Mouse (Mus musculus): ENCODE data around the gene Hnrnpa3.

The Hnrnpa3 gene

GRCm38 (mm10) chr2:75657907-75658691 is 962 bp upstream of the Hnrnpa3 start:
- ChIA-PET CTCF (interaction anchor here (0.5 to 1.2 kb wide), 4 partner anchors 21 to 131 kb away, joined by 3 to 4 read pairs (median 4); no protein-coding TSS in a partner anchor), POLR2A (interaction anchor here (0.5 to 12.1 kb wide), 119 partner anchors 8 to 990 kb away, joined by 3 to 426 read pairs (median 6); partner anchors contain the start of genes Nfe2l2 (in 3 of the 4), Agps (in 2 of the 4), Pjvk (in 1 of the 4) and Ttc30a1 (in 1 of the 4))

DNA sequence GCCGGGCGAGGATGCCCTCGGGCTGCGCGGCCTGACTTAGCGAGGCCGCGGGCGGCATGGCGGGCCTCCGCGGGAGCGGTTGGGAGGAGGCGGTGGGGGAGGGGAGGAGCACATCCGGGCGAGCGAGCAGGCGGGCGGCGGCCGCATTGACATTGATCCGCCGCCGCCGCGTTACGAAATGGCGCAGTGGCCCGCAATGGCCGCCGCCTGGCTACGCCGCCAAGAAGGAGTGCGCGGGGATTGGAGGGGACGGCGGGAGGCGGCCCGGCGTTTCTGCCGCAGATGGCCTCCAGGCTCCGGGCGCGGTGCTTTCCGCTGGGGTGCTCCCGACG is 534 bp downstream of the Hnrnpa3 start:
- CTCF ChIA-PET = no interaction called here
- POLR2A ChIA-PET = interaction anchor here (0.6 to 5.2 kb wide), 43 partner anchors 9 to 173 kb away, joined by 3 to 194 read pairs (median 11); partner anchors contain the start of genes Nfe2l2 (in 2 of the 4) and Agps (in 1 of the 4)

- ChIA-PET CTCF (interaction anchor here in 1 of 4 experiments (0.5 kb wide), 1 partner anchor 118 kb away, joined by 5 read pairs; no protein-coding TSS in a partner anchor), POLR2A (interaction anchor here (0.5 to 5.2 kb wide), 76 partner anchors 8 to 977 kb away, joined by 3 to 194 read pairs (median 7); partner anchors contain the start of genes Nfe2l2 (in 3 of the 4) and Agps (in 2 of the 4))
Observed at GRCm38 (mm10) chr2:75660255-75660948, 1.3 kb downstream of the Hnrnpa3 start.

DNA sequence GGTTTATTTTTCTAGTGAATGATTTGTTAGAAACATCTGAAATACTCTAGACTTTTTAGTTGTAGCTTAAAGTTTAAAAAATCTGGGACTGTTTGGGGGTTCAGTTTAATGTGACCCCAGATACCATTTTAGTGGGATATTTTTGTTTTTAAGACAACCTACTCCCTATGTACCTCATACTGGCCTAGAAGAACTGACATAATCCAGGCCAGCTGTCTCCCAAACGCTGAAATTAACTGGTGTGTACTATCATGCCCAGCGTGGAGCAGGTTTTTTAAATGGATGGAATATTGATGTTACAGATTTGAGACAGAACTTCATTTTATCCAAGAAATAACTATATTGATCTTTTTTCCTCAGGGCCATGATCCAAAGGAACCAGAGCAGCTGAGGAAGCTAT is 2.0 kb downstream of the Hnrnpa3 start:
- POLR2A ChIA-PET = interaction anchor here (0.5 to 5.2 kb wide), 70 partner anchors 9 to 398 kb away, joined by 3 to 194 read pairs (median 7); partner anchors contain the start of genes Nfe2l2 (in 3 of the 4) and Agps (in 1 of the 4)

DNA sequence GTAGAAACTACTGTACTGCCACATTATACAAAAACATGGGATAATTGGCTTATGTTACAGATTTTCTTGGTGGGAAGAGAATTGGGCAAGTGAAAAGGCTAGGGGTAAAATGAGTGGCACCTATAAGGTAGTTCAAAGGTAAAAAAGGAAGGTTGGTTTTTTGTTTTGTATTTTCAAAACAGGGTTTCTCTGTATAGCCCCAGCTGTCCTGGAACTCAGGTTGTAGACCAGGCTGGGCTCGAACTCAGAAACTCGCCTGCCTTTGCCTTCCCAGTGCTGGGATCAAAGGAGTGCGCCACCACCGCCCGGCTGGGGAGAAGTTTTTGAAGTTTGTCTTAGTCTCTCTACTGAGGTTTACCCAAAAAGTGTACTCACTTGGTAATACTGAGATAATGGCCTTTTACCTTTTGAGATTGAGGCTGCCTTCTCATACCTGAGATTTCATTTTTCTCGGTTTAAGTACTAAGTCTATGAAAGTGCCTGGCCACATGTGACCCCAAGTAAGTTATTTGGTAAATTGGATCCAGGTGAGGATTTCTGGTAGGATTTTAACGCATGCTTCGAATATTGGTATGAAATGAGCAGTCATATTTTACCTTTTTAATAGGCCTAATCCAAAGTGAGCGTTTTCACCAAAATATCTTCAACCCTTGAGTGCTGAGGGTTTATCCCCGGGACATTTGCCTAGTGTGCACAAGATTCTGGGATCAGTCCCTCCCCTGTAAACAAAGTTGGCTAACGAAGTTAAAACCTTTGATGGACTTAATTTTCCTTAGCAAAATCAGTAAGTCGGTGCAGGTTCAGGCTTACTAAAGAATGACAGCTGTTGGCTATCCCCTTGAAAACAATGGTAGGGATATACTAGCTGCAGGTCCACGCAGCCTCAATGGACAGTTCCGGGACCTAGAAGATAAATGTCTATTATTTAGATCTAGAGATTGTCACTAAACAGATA is 10.7 kb downstream of the Hnrnpa3 start:
- POLR2A ChIA-PET = interaction anchor here (0.6 to 17.6 kb wide), 49 partner anchors 9 to 199 kb away, joined by 3 to 627 read pairs (median 6); partner anchors contain the start of genes Hnrnpa3 (in 3 of the 4) and Nfe2l2 (in 3 of the 4)
- CTCF ChIA-PET = interaction anchor here in 3 of 4 experiments (0.6 to 1.4 kb wide), 4 partner anchors 62 to 295 kb away, joined by 3 to 13 read pairs (median 4); no protein-coding TSS in a partner anchor

More for the DNA sequence above, 2.0 kb downstream of the Hnrnpa3 start:
- CTCF ChIA-PET = no interaction called here

GRCm38 (mm10) chr2:75670446-75671336 is 11.6 kb downstream of the Hnrnpa3 start:
- ChIA-PET POLR2A (interaction anchor here (0.6 to 17.6 kb wide), 56 partner anchors 9 to 373 kb away, joined by 3 to 627 read pairs (median 6); partner anchors contain the start of genes Hnrnpa3 (in 3 of the 4) and Nfe2l2 (in 3 of the 4)), CTCF (interaction anchor here (0.6 to 1.4 kb wide), 7 partner anchors 34 to 294 kb away, joined by 3 to 13 read pairs (median 3); partner anchors contain the start of gene Nfe2l2 (in 1 of the 4))

DNA sequence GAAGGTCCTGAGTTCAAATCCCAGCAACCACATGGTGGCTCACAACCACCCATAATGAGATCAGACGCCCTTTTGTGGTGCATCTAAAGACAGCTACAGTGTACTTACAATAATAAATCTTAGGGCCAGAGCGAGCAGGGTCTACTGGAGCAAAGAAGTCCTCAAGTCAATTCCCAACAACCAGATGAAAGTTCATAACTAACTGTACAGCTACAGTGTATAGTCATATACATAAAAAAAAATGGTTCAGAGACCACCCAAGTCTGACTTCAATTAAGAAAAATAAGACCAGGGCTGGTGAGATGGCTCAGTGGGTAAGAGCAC is 12.2 kb downstream of the Hnrnpa3 start:
- POLR2A ChIA-PET = interaction anchor here (0.6 to 17.6 kb wide), 43 partner anchors 10 to 356 kb away, joined by 3 to 627 read pairs (median 7); partner anchors contain the start of genes Nfe2l2 (in 3 of the 4) and Hnrnpa3 (in 2 of the 4)
- CTCF ChIA-PET = interaction anchor here (0.6 to 1.4 kb wide), 7 partner anchors 33 to 293 kb away, joined by 3 to 4 read pairs (median 3); partner anchors contain the start of gene Nfe2l2 (in 1 of the 4)

GRCm38 (mm10) chr2:75672561-75672960 is 13.5 kb downstream of the Hnrnpa3 start:
- ChIA-PET POLR2A (interaction anchor here (0.6 to 17.6 kb wide), 37 partner anchors 8 to 1735 kb away, joined by 3 to 627 read pairs (median 4); partner anchors contain the start of genes Hnrnpa3 (in 3 of the 4) and Nfe2l2 (in 2 of the 4)), CTCF (interaction anchor here in 3 of 4 experiments (0.5 to 1.7 kb wide), 14 partner anchors 11 to 618 kb away, joined by 3 to 6 read pairs (median 4); no protein-coding TSS in a partner anchor)

- POLR2A ChIA-PET = interaction anchor here in 3 of 4 experiments (0.9 to 17.6 kb wide), 36 partner anchors 6 to 157 kb away, joined by 3 to 628 read pairs (median 6); partner anchors contain the start of genes Nfe2l2 (in 3 of the 3), Hnrnpa3 (in 2 of the 3) and Agps (in 1 of the 3)
- CTCF ChIA-PET = interaction anchor here in 2 of 4 experiments (1.5 to 2.1 kb wide), 2 partner anchors 71 to 288 kb away, joined by 4 to 9 read pairs; no protein-coding TSS in a partner anchor
Observed at GRCm38 (mm10) chr2:75676567-75676966, 17.5 kb downstream of the Hnrnpa3 start.

GRCm38 (mm10) chr2:75679947-75680346 is 20.9 kb downstream of the Hnrnpa3 start:
- ChIA-PET POLR2A (interaction anchor here in 3 of 4 experiments (0.8 to 17.6 kb wide), 25 partner anchors 7 to 107 kb away, joined by 3 to 628 read pairs (median 8); partner anchors contain the start of genes Hnrnpa3 (in 3 of the 3) and Nfe2l2 (in 3 of the 3)), CTCF (interaction anchor here in 1 of 4 experiments (1.1 kb wide), 1 partner anchor 16 kb away, joined by 3 read pairs; no protein-coding TSS in a partner anchor)

DNA sequence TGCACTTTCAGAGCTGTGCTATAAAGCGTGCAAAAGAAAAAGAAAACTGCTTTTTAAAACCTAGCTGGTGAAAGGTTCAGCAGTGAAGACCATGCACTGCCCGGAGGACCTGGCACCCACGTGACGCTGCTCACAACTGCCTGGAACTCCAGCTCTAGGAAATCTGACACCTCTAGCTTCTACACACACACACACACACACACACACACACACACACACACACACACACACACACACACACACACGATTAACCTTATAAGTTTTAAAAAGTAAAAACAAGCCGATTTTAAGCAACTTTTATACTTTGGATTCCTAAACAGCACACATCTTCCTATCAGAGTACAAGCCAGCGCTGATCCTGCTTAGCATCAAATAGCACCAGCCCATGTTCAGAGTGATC is 22.4 kb downstream of the Hnrnpa3 start:
- POLR2A ChIA-PET = interaction anchor here in 3 of 4 experiments (0.6 to 17.6 kb wide), 37 partner anchors 8 to 193 kb away, joined by 3 to 628 read pairs (median 7); partner anchors contain the start of genes Hnrnpa3 (in 3 of the 3) and Nfe2l2 (in 3 of the 3)
- CTCF ChIA-PET = interaction anchor here in 1 of 4 experiments (0.7 to 1.5 kb wide), 2 partner anchors 10 to 309 kb away, joined by 5 to 9 read pairs; no protein-coding TSS in a partner anchor

- POLR2A ChIA-PET = interaction anchor here (0.6 to 17.6 kb wide), 76 partner anchors 8 to 437 kb away, joined by 3 to 628 read pairs (median 6); partner anchors contain the start of genes Hnrnpa3 (in 4 of the 4), Nfe2l2 (in 3 of the 4) and Agps (in 1 of the 4)
- CTCF ChIA-PET = interaction anchor here in 3 of 4 experiments (0.7 to 2.4 kb wide), 6 partner anchors 10 to 140 kb away, joined by 3 to 4 read pairs (median 4); no protein-coding TSS in a partner anchor
Observed at GRCm38 (mm10) chr2:75682978-75683709, 24.1 kb downstream of the Hnrnpa3 start.

DNA sequence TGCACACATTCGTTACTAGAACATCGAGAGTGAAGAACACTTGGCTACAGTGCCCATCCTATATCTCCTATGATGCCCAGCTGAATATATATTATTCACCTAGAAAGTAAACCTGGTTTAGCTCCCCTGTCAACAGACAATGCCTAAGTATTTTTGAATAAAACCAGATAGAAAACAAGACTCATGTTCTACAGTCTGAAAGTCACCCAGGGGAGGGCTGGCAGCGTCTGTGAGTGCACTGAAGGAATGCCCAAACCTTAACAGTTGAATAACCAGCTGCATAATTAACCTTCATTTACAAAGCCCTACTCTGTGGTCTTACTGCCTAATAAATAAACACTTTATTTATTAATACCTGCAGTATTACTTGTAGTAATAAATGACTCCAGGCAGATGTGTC is 25.5 kb downstream of the Hnrnpa3 start:
- CTCF ChIA-PET = interaction anchor here in 2 of 4 experiments (0.6 to 2.4 kb wide), 2 partner anchors 12 to 304 kb away, joined by 4 to 7 read pairs; no protein-coding TSS in a partner anchor

GRCm38 (mm10) chr2:75685458-75685861 is 26.4 kb downstream of the Hnrnpa3 start:
- CTCF ChIA-PET = interaction anchor here in 1 of 4 experiments (0.5 kb wide), 1 partner anchor 91 kb away, joined by 3 read pairs; no protein-coding TSS in a partner anchor
- POLR2A ChIA-PET = interaction anchor here (0.7 to 17.6 kb wide), 35 partner anchors 11 to 292 kb away, joined by 3 to 628 read pairs (median 6); partner anchors contain the start of genes Hnrnpa3 (in 3 of the 4) and Nfe2l2 (in 3 of the 4)

More for the DNA sequence above, 25.5 kb downstream of the Hnrnpa3 start:
- POLR2A ChIA-PET = interaction anchor here (0.6 to 17.6 kb wide), 56 partner anchors 9 to 528 kb away, joined by 3 to 628 read pairs (median 8); partner anchors contain the start of genes Hnrnpa3 (in 3 of the 4), Nfe2l2 (in 3 of the 4) and Agps (in 1 of the 4)

Data from embryonic stem cell, embryonic (primary cell).